Mouse (Mus musculus) lung, adult 2 months (tissue): ENCODE data around the gene Znfx1. TPM values are rescaled to one million over a fixed set of nuclear protein-coding genes. Genes with fewer than 3 reads are reported as not detected.

ENCODE experiments used
- DNase-seq: peaks from one replicate; pipeline ENCODE4 v3.0.0; 2022
- H3K4me1 ChIP-seq: fragments of 200-500 bp; 2 replicates; pipeline ENCODE4 v1.6.1; 2011; ENCODE audit warnings: low read length; ENCODE audit not compliant: control insufficient read depth, insufficient read depth
- H3K4me3 ChIP-seq: fragments of 200-500 bp; replicated peaks from 2 replicates; pipeline ENCODE3; 2011; ENCODE audit warnings: low read depth, mild to moderate bottlenecking, control low read depth, low read length; ENCODE audit errors: extremely low read depth
- CTCF ChIP-seq: fragments of 200-500 bp; IDR thresholded peaks from 2 replicates; pipeline ENCODE4 v1.5.1; 2011; ENCODE audit warnings: mild to moderate bottlenecking, low read length, control low read depth; ENCODE audit not compliant: insufficient read depth
- POLR2A ChIP-seq: fragments of 200-500 bp; IDR thresholded peaks from 2 replicates; pipeline ENCODE4 v1.6.1; 2011; ENCODE audit warnings: low read depth, mild to moderate bottlenecking, control low read depth, low read length, borderline replicate concordance; ENCODE audit errors: extremely low read depth
- WGBS: fragments of 180-500 bp; shearing (Covaris S2); methylation state at CpG from one replicate; pipeline ENCODE4 v1.1.7; 2018; 5-methylcytosine and 5-hydroxymethylcytosine counted together
- polyA plus RNA-seq: library from polyadenylated mRNA; depleted of rRNA; stranded (reverse); fragments of >200 nt; gene quantifications from 2 replicates; pipeline ENCODE4 v1.2.3, GENCODE M21; 2012

Gene Znfx1
- polyA plus RNA-seq, 1 experiment: 46.6 TPM

GRCm38 (mm10) chr2:167074587-167074986, 11.8 kb upstream of the Znfx1 start:
- no peak overlapping the region for H3K4me3 ChIP-seq
- 0 out of 2 replicates have a peak, but pooled peaks cover 2% of the 10 kb centered on the region for H3K4me1 ChIP-seq
- no peak for DNase-seq
- TF ChIP-seq POLR2A (no peak), CTCF (no peak)
- 78% methylated on average over 5 of the region's 5 CpGs for WGBS

- Histone ChIP-seq H3K4me1 (no peaks in the 10 kb centered on the region), H3K4me3 (peak overlapping the region; percentile 61)
- TF ChIP-seq POLR2A (no peak), CTCF (peak; percentile 100)
- 6% methylated on average over 22 of the region's 22 CpGs for WGBS
- peak; percentile 91 for DNase-seq
Measured at GRCm38 (mm10) chr2:167071641-167072601, 9.1 kb upstream of the Znfx1 start.

- no peak for TF ChIP-seq CTCF
- TF ChIP-seq POLR2A: no peak
- Histone ChIP-seq H3K4me3 (peak overlapping the region; percentile 42), H3K4me1 (no peaks in the 10 kb centered on the region)
- DNase-seq: no peak
- WGBS: 18% methylated on average over 12 of the region's 12 CpGs
Measured at GRCm38 (mm10) chr2:167071266-167071640, 8.4 kb upstream of the Znfx1 start.

GRCm38 (mm10) chr2:167070341-167070740, 7.5 kb upstream of the Znfx1 start:
- H3K4me3 ChIP-seq: no peak overlapping the region
- no peaks in the 10 kb centered on the region for H3K4me1 ChIP-seq
- TF ChIP-seq CTCF: no peak
- TF ChIP-seq POLR2A: no peak
- DNase-seq: no peak
- WGBS: 48% methylated on average over 6 of the region's 6 CpGs

GRCm38 (mm10) chr2:167067575-167067974, 4.8 kb upstream of the Znfx1 start:
- DNase-seq: no peak
- Histone ChIP-seq H3K4me3 (no peak overlapping the region), H3K4me1 (peaks cover 5% of the 10 kb centered on the region; the same call in 1 of the 2 replicates)
- WGBS: 41% methylated on average over 6 of the region's 6 CpGs
- TF ChIP-seq CTCF (no peak), POLR2A (no peak)

- no peak for DNase-seq
- no peak overlapping the region for H3K4me3 ChIP-seq
- H3K4me1 ChIP-seq: peaks cover 6% of the 10 kb centered on the region; the same call in 1 of the 2 replicates
- 34% methylated on average over 6 of the region's 6 CpGs for WGBS
- no peak for TF ChIP-seq POLR2A
- TF ChIP-seq CTCF: no peak
Measured at GRCm38 (mm10) chr2:167066528-167067516, 4.0 kb upstream of the Znfx1 start.

- whole genome bisulfite sequencing: 76% methylated on average over 1 of the region's 1 CpGs
- no peak for DNase-seq
- Histone ChIP-seq H3K4me1 (peaks cover 10% of the 10 kb centered on the region; the same call in 1 of the 2 replicates), H3K4me3 (no peak overlapping the region)
- TF ChIP-seq CTCF (no peak), POLR2A (no peak)
Measured at GRCm38 (mm10) chr2:167066031-167066430, 3.2 kb upstream of the Znfx1 start.

- no peak for DNase-seq
- TF ChIP-seq POLR2A: no peak
- TF ChIP-seq CTCF: no peak
- Histone ChIP-seq H3K4me1 (peaks cover 16% of the 10 kb centered on the region; the same call in 1 of the 2 replicates), H3K4me3 (no peak overlapping the region)
- 30% methylated on average over 9 of the region's 9 CpGs for WGBS
Measured at GRCm38 (mm10) chr2:167064601-167065295, 1.9 kb upstream of the Znfx1 start.
